Mouse (Mus musculus): ENCODE results near the gene Magohb.

- TF ChIP-seq CTCF (IDR thresholded peaks at IDR 0.05; ENCODE audit: borderline replicate concordance, extremely low read depth, insufficient read depth, insufficient read length) (no peak), POLR2A (IDR thresholded peaks at IDR 0.05; ENCODE audit: borderline replicate concordance, extremely low read depth, insufficient read depth, insufficient read length, poor library complexity, severe bottlenecking) (no peak)
Observed at GRCm38 (mm10) chr6:131327076-131327475, 34.0 kb upstream of the Magohb start.
